Mouse (Mus musculus) cerebellum, adult 2 months (tissue): ENCODE results near the gene Sh2d5. TPM values are rescaled to one million over a fixed set of nuclear protein-coding genes. Genes with fewer than 3 reads are reported as not detected.

Experiments
- DNase-seq, 2 experiments: peaks; one replicate each; pipeline ENCODE4 v3.0.0; 2021
- H3K27ac ChIP-seq: fragments of 200-500 bp; 2 replicates; pipeline ENCODE4 v1.5.1; 2012; ENCODE audit warnings: low read length, control low read depth, inconsistent platforms; ENCODE audit not compliant: insufficient read depth
- H3K27me3 ChIP-seq: fragments of 200-500 bp; 2 replicates; pipeline ENCODE4 v1.6.1; 2012; ENCODE audit warnings: inconsistent platforms, mild to moderate bottlenecking, low read length, moderate library complexity; ENCODE audit not compliant: control insufficient read depth, insufficient read depth
- H3K4me1 ChIP-seq: fragments of 200-500 bp; 2 replicates; pipeline ENCODE4 v1.6.1; 2011; ENCODE audit warnings: low read length; ENCODE audit not compliant: control insufficient read depth, insufficient read depth
- H3K4me3 ChIP-seq: fragments of 200-500 bp; replicated peaks from 2 replicates; pipeline ENCODE3; 2011; ENCODE audit warnings: mild to moderate bottlenecking, low read depth, low read length, control low read depth; ENCODE audit not compliant: insufficient read depth
- CTCF ChIP-seq: fragments of 200-500 bp; IDR thresholded peaks from 2 replicates; pipeline ENCODE4 v1.5.1; 2011; ENCODE audit warnings: low read depth, mild to moderate bottlenecking, control low read depth, low read length, moderate library complexity, borderline replicate concordance; ENCODE audit not compliant: insufficient read depth
- POLR2A ChIP-seq: fragments of 200-500 bp; IDR thresholded peaks from 2 replicates; pipeline ENCODE4 v1.6.1; 2011; ENCODE audit warnings: low read length, control low read depth, borderline replicate concordance; ENCODE audit not compliant: insufficient read depth
- WGBS: fragments of 180-500 bp; shearing (Covaris S2); methylation state at CpG from one replicate; pipeline ENCODE4 v1.1.7; 2018; 5-methylcytosine and 5-hydroxymethylcytosine counted together
- polyA plus RNA-seq: library from polyadenylated mRNA; depleted of rRNA; stranded (reverse); fragments of >200 nt; gene quantifications from 2 replicates; pipeline ENCODE4 v1.2.3, GENCODE M21; 2012

The Sh2d5 gene
- polyA plus RNA-seq, 1 experiment = 38.9 TPM

DNA sequence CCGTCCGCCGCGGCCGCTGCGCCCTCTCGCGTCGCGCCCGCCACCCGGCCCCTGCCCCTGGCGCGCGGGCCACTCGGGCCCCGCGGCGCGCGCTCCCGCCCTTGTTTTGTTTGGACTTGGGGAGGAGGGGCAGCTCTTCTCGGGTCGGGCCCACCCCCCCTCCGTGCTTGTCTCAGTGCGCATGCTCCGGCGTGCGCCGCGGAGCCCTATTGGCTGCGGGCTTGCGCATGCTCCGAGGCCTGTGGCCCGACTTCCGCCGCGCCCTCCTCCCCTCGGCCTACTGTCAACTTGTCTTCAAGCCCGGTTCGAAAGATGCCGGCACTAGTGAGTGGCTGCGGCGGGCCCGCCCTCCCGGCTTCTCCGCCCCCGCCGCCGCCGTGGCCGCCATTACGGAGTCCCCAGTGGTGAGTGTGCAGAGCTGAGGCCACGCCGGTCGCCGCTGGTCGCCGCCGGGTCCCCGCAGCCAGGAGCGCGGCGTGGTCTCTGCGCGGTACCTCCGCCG lies 33.3 kb upstream of the Sh2d5 start:
- Histone ChIP-seq H3K27me3 (no peaks in the 10 kb centered on the region), H3K4me1 (peaks cover 9% of the 10 kb centered on the region), H3K4me3 (peak overlapping the region; percentile 96), H3K27ac (peak overlapping the region; percentile 98)
- TF ChIP-seq CTCF (no peak), POLR2A (peak; percentile 32; the same call in 1 of the 2 replicates)
- peak; percentile 98 for DNase-seq
- WGBS = 2% methylated on average over 64 of the region's 68 CpGs

DNA sequence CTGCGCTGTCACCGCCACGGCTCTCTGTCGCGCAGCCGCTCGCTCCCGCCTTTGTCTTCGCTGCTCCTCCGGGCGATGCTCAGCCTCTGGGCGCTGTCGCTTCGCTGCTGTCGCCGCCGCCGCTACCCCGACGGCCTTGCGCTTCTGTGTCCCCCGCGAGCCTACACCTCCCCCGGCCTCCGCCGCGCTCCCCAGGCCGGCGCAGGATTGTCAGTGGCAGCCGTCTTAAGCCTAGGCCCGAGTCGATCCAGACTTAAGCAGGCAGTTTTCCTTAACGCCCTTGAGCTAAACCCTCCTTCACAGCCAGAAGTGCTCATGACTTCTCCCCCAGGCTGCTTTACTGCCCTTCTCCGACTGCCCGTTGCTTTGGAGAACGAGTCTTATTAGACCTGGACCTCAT lies 32.8 kb upstream of the Sh2d5 start:
- no peak for DNase-seq
- 0% methylated on average over 36 of the region's 36 CpGs for WGBS

DNA sequence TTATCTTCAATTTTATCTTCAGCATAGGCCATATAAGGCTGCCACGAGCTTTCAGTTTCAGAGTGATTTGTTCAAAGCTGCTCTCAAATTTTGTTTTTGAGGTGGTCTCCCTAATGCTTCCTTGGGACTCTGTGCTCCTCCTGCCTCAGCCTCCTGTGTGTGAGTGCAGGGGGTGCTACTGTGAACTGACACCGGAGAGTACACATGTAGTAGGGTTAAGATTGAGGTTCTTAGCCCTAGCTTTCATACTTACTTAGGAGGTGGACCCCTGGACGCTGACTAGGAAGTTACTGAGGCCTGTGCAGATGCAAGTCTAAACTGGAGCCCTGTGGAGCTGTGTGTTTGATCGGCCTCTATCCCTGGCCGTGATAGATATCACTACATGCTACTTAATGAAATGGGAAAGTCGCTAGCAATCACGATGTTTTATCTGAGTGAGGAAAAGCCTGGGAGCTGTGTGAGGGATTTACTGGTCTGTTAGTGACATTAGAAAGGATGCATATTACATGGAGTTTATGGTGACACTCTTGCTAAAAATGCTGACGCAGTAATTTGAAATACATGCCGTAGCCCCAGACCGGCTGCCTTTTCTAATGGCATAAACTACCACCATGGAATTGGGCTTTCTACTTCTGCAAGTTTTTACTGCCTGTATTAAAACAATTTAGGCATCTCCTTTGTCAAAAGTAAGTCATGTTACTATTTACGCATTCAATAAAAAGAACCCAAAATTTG lies 32.1 kb upstream of the Sh2d5 start:
- TF ChIP-seq CTCF = no peak
- TF ChIP-seq POLR2A = no peak
- WGBS = 58% methylated on average over 11 of the region's 11 CpGs
- no peaks in the 10 kb centered on the region for H3K27me3 ChIP-seq
- H3K4me1 ChIP-seq = peaks cover 9% of the 10 kb centered on the region
- peak overlapping the region; percentile 22; the same call in 1 of the 2 replicates for H3K27ac ChIP-seq
- H3K4me3 ChIP-seq = peak overlapping the region; percentile 96
- no peak for DNase-seq

More for the DNA sequence above, 32.8 kb upstream of the Sh2d5 start:
- no peak; the same call in 1 of the 2 replicates for TF ChIP-seq POLR2A
- no peak for TF ChIP-seq CTCF
- Histone ChIP-seq H3K27me3 (no peaks in the 10 kb centered on the region), H3K4me3 (peak overlapping the region; percentile 96), H3K4me1 (peaks cover 9% of the 10 kb centered on the region), H3K27ac (peak overlapping the region; percentile 68)

DNA sequence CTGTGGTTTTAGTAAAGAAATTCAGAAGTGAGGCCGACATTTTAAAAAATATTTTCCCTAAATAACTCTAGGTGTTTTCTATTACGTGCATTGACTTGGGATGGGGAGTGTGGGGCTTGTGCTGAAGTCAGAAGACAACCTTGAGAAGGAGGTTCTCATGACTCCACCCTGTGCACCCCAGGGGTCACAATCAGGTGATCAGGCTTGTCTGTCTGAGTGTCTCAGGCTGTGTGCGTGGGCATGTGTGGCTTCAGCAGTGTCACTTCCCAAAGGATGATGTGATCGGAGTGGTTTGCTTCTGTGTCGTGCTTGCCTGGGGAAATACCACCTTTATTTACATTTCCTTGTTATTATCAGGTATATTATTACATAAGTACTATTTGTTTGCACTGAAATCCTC lies 30.9 kb upstream of the Sh2d5 start:
- DNase-seq = peak in 1 of 2 experiments; percentile 26
- H3K4me1 ChIP-seq = peaks cover 9% of the 10 kb centered on the region
- peak overlapping the region; percentile 8 for H3K4me3 ChIP-seq
- TF ChIP-seq CTCF = no peak
- no peak for TF ChIP-seq POLR2A
- H3K27ac ChIP-seq = no peak overlapping the region
- WGBS = 46% methylated on average over 5 of the region's 5 CpGs
- H3K27me3 ChIP-seq = no peaks in the 10 kb centered on the region

DNA sequence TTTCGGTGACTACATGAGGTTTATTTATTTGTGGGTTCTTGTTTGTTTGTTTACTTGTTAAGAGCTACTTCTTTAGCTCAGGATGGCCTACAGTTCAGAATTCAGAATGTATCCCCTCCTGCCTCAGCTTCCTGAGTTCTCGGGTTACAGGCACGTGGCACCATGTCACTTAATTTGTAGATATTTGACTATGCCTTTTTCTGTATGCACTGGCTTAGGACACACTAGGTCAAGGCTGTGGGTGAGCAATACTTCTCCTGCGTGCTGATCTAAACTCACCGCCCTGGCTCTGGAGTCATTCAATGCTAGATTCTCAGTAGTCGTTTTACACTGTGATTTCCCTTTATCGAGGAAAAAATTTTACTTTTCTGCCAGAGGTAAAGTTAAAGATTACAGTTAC lies 29.4 kb upstream of the Sh2d5 start:
- no peak for DNase-seq
- Histone ChIP-seq H3K27me3 (no peaks in the 10 kb centered on the region), H3K4me1 (peaks cover 9% of the 10 kb centered on the region), H3K27ac (no peak overlapping the region), H3K4me3 (no peak overlapping the region)
- TF ChIP-seq CTCF (no peak), POLR2A (no peak)
- WGBS = 81% methylated on average over 7 of the region's 7 CpGs

DNA sequence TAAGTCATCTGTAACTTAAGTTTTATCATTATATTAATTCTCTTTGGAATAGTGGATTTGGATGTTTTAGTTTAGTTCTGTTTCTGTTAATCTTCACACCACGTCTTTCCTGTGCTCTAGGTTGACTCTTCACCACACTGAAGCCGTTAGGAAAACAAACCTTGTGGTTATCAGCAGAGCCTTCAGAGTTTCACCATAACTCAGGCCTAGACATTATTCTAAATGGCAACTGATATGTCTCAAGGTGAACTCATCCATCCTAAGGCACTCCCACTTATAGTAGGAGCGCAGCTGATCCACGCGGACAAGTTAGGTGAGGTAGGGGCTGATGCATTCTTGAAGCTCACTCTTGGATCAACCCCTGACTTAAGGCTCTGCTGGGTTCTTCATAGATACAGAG lies 28.8 kb upstream of the Sh2d5 start:
- WGBS = 86% methylated on average over 5 of the region's 5 CpGs
- Histone ChIP-seq H3K4me3 (no peak overlapping the region), H3K27me3 (no peaks in the 10 kb centered on the region), H3K27ac (no peak overlapping the region), H3K4me1 (peaks cover 9% of the 10 kb centered on the region)
- no peak for DNase-seq
- no peak for TF ChIP-seq CTCF
- TF ChIP-seq POLR2A = no peak

DNA sequence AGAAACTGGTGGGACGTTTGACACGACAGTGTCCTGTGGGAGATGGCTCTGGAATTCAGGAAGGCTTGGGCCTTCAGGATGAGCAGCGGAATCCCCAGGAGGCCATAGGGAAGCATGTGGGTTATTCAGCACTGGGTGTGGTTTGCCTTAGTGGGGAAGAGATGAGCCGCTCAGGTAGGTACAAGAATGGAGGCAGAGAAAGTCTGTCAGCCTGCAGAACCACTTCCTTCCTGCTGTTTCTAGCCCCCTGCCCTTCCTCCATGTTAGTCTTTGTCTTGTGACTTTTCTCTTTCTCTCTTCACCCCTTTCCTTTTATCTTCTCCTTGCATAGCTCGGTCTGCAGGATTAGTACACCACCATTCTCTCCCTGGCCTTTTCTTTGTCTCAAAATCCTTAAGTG lies 27.8 kb upstream of the Sh2d5 start:
- no peak for DNase-seq
- no peak overlapping the region for H3K4me3 ChIP-seq
- no peak for TF ChIP-seq CTCF
- TF ChIP-seq POLR2A = no peak
- H3K27ac ChIP-seq = no peak overlapping the region
- WGBS = 79% methylated on average over 5 of the region's 5 CpGs
- no peaks in the 10 kb centered on the region for H3K27me3 ChIP-seq
- H3K4me1 ChIP-seq = peaks cover 9% of the 10 kb centered on the region

DNA sequence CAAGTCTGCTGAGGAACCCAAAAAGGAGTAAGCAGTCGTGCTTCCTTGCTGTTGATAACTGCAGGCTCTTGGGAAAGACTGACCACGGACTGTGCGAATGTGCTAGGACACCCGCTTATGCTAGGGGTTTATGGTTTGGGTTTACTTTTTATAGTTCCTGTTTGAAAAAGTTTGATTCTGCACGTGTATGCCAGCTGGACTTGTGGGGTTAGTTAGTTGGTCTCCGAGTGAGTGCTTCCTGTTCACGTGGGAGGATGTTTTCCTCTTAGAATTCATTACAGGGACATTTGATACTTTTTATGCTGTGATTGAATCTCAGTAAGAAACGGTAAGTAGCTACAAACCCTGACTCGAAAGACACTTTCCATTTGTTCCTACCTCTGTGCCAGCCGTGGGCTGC lies 26.6 kb upstream of the Sh2d5 start:
- WGBS = 89% methylated on average over 10 of the region's 10 CpGs
- no peaks in the 10 kb centered on the region for H3K27me3 ChIP-seq
- H3K4me1 ChIP-seq = peaks cover 6% of the 10 kb centered on the region
- no peak for DNase-seq
- no peak overlapping the region for H3K27ac ChIP-seq
- TF ChIP-seq POLR2A (no peak), CTCF (no peak)
- H3K4me3 ChIP-seq = no peak overlapping the region
